In genomic region chr2:3752365-3752764, GRCm38 (mm10) we compare ENCODE assay signal across 11 mouse cellular contexts.
A peak's percentile ranks its signal among the peaks of the same experiment; 100 is the strongest.
DNase-seq lines count a peak whose midpoint lies in the region; ATAC-seq and TF ChIP-seq lines count a peak whose summit lies in the region.
"Had no signal": no experiment of that assay in that cellular context is flagged by ENCODE, and none has a peak within 500 bp of the region (broad histone marks: within the 10 kb centered on the region; RNA-seq: fewer than 3 reads in every experiment).

No protein-coding gene starts in this region.

- H3K9ac ChIP-seq in kidney, postnatal 0 days (ENCODE audit: low read depth, low read length): no peak overlapping the region
- no peak overlapping the region for H3K9ac ChIP-seq in intestine, postnatal 0 days (ENCODE audit: low read depth, low read length)
- H3K9ac ChIP-seq: liver, embryonic 15.5 days; midbrain, embryonic 15.5 days had no signal

- H3K4me1 ChIP-seq in kidney, postnatal 0 days (replicated peaks; ENCODE audit: insufficient read depth, low read length): peaks cover 29% of the 10 kb centered on the region
- no peaks in the 10 kb centered on the region; the same call in 1 of the 2 replicates for H3K4me1 ChIP-seq in intestine, postnatal 0 days (replicated peaks; ENCODE audit: control insufficient read depth, insufficient read depth, low read length)

- H3K27me3 ChIP-seq in kidney, postnatal 0 days (ENCODE audit: insufficient read depth, low read length): no peaks in the 10 kb centered on the region
- H3K27me3 ChIP-seq in intestine, postnatal 0 days (replicated peaks; ENCODE audit: control insufficient read depth, insufficient read depth, low read length): no peaks in the 10 kb centered on the region
- H3K27me3 ChIP-seq: liver, embryonic 15.5 days; midbrain, embryonic 15.5 days had no signal

- no peak overlapping the region for H3K27ac ChIP-seq in kidney, postnatal 0 days
- no peak overlapping the region for H3K27ac ChIP-seq in intestine, postnatal 0 days (ENCODE audit: low read depth, low read length)
- H3K27ac ChIP-seq: liver, embryonic 15.5 days had no signal

- H3K4me3 ChIP-seq in kidney, postnatal 0 days (replicated peaks; ENCODE audit: low read depth, low read length): no peak overlapping the region
- H3K4me3 ChIP-seq in intestine, postnatal 0 days (ENCODE audit: low read depth, low read length): no peak overlapping the region
- H3K4me3 ChIP-seq: liver, embryonic 15.5 days; midbrain, embryonic 15.5 days had no signal

- no peak overlapping the region for H3K4me2 ChIP-seq in kidney, postnatal 0 days (ENCODE audit: low read length)
- peak overlapping the region; percentile 32; the same call in 1 of the 2 replicates for H3K4me2 ChIP-seq in intestine, postnatal 0 days (replicated peaks; ENCODE audit: low read depth)
- H3K4me2 ChIP-seq: liver, embryonic 15.5 days; midbrain, embryonic 15.5 days had no signal

- no peaks in the 10 kb centered on the region for H3K36me3 ChIP-seq in kidney, postnatal 0 days (ENCODE audit: insufficient read depth, low read length)
- no peaks in the 10 kb centered on the region for H3K36me3 ChIP-seq in intestine, postnatal 0 days (ENCODE audit: control insufficient read depth, insufficient read depth)
- H3K36me3 ChIP-seq: liver, embryonic 15.5 days; midbrain, embryonic 15.5 days had no signal

- peak; percentile 56 for DNase-seq in kidney, postnatal 0 days (ENCODE audit: low spot score)
- DNase-seq in kidney, adult 18-20 months: no peak
- peak; percentile 10 for DNase-seq in thymus, postnatal 4 days
- DNase-seq in thymus, postnatal 14 days: no peak
- no peak for DNase-seq in MN1 (ENCODE audit: low spot score)
- no peak for DNase-seq in cerebellum, postnatal 14 days
- DNase-seq: heart, postnatal 36 days; right cerebral cortex, postnatal 14 days had no signal

- TF ChIP-seq CTCF in kidney, postnatal 0 days (IDR thresholded peaks at IDR 0.05; ENCODE audit: low read depth): no peak
- TF ChIP-seq CTCF in intestine, postnatal 0 days (IDR thresholded peaks at IDR 0.05; ENCODE audit: low read depth): no peak

- H3K9me3 ChIP-seq in kidney, postnatal 0 days (replicated peaks; ENCODE audit: low read length): no peaks in the 10 kb centered on the region
- H3K9me3 ChIP-seq in intestine, postnatal 0 days (ENCODE audit: control insufficient read depth): no peaks in the 10 kb centered on the region
- H3K9me3 ChIP-seq: liver, embryonic 15.5 days; midbrain, embryonic 15.5 days had no signal

- 34% methylated on average over 7 of the region's 7 CpGs for WGBS in kidney, postnatal 0 days
- 24% methylated on average over 7 of the region's 7 CpGs for WGBS in intestine, postnatal 0 days

- ATAC-seq in kidney, postnatal 0 days (replicated peaks; ENCODE audit: low FRiP score, low read depth): no peak
- 0 out of 2 replicates have a peak, but pooled peaks have one; percentile 17 for ATAC-seq in intestine, postnatal 0 days
- ATAC-seq: midbrain, embryonic 15.5 days had no signal

Comparison
In these comparisons a context has a peak if more than half of its experiments do, and no peak if none do; other contexts are left out.
1. DNase-seq: peak in kidney, postnatal 0 days (single experiment) and thymus, postnatal 4 days (single experiment); none in kidney, adult 18-20 months (single experiment), thymus, postnatal 14 days (single experiment), MN1 (single experiment) and cerebellum, postnatal 14 days (0 of 2).